Mouse (Mus musculus) urinary bladder, postnatal 10 days (tissue): ENCODE data around the gene Fbxo24.
A peak's percentile ranks its signal among the peaks of the same experiment; 100 is the strongest.

Source experiments
- DNase-seq: peaks from one replicate; pipeline ENCODE4 v3.0.0; 2022; ENCODE audit warnings: low spot score

Fbxo24 gene

GRCm38 (mm10) chr5:137600619-137601364 is 28.0 kb downstream of the Fbxo24 start, which contains the start of gene Mospd3:
Gene Mospd3 (minus strand): TSS chr5:137601058.
- DNase-seq: peak; percentile 90

GRCm38 (mm10) chr5:137600281-137600618 is 28.6 kb downstream of the Fbxo24 start:
- DNase-seq: no peak

- DNase-seq: no peak
Measured at GRCm38 (mm10) chr5:137599600-137599999, 29.2 kb downstream of the Fbxo24 start.

- no peak for DNase-seq
Measured at GRCm38 (mm10) chr5:137598100-137598826, 30.5 kb downstream of the Fbxo24 start.

- DNase-seq: no peak
Measured at GRCm38 (mm10) chr5:137597625-137598024, 31.2 kb downstream of the Fbxo24 start.

GRCm38 (mm10) chr5:137596601-137597261 is 32.1 kb downstream of the Fbxo24 start:
- no peak for DNase-seq

- DNase-seq: no peak
Measured at GRCm38 (mm10) chr5:137595921-137596320, 32.9 kb downstream of the Fbxo24 start.

GRCm38 (mm10) chr5:137590507-137590906 is 38.3 kb downstream of the Fbxo24 start:
- no peak for DNase-seq

- DNase-seq: no peak
Measured at GRCm38 (mm10) chr5:137584976-137585375, 43.8 kb downstream of the Fbxo24 start.

- DNase-seq: no peak
Measured at GRCm38 (mm10) chr5:137583670-137584169, 45.1 kb downstream of the Fbxo24 start.

- no peak for DNase-seq
Measured at GRCm38 (mm10) chr5:137582702-137583101, 46.1 kb downstream of the Fbxo24 start.

GRCm38 (mm10) chr5:137580246-137580645 is 48.6 kb downstream of the Fbxo24 start:
- DNase-seq: no peak

- no peak for DNase-seq
Measured at GRCm38 (mm10) chr5:137574470-137574901, 54.3 kb downstream of the Fbxo24 start.

GRCm38 (mm10) chr5:137570691-137571586 is 57.9 kb downstream of the Fbxo24 start:
- no peak for DNase-seq

- DNase-seq: no peak
Measured at GRCm38 (mm10) chr5:137570181-137570580, 58.6 kb downstream of the Fbxo24 start.

GRCm38 (mm10) chr5:137569665-137570064 is 59.1 kb downstream of the Fbxo24 start, which contains the start of gene Tfr2:
Gene Tfr2 (plus strand): TSS chr5:137569840.
- no peak for DNase-seq

- DNase-seq: no peak
Measured at GRCm38 (mm10) chr5:137569031-137569430, 59.8 kb downstream of the Fbxo24 start.

- no peak for DNase-seq
Measured at GRCm38 (mm10) chr5:137568223-137568798, 60.5 kb downstream of the Fbxo24 start.

GRCm38 (mm10) chr5:137566416-137566815 is 62.4 kb downstream of the Fbxo24 start:
- DNase-seq: no peak

GRCm38 (mm10) chr5:137565744-137566143 is 63.1 kb downstream of the Fbxo24 start:
- DNase-seq: no peak

GRCm38 (mm10) chr5:137562965-137563364 is 65.8 kb downstream of the Fbxo24 start:
- no peak for DNase-seq
